Mouse (Mus musculus) ZHBTc4 (cell line): ENCODE results near the gene Dusp22.
A peak's percentile ranks its signal among the peaks of the same experiment; 100 is the strongest.

ENCODE experiments used
- DNase-seq: peaks from one replicate; pipeline ENCODE4 v3.0.0-alpha.2; 2011; ENCODE audit warnings: low read depth, low spot score

Dusp22 gene

DNA sequence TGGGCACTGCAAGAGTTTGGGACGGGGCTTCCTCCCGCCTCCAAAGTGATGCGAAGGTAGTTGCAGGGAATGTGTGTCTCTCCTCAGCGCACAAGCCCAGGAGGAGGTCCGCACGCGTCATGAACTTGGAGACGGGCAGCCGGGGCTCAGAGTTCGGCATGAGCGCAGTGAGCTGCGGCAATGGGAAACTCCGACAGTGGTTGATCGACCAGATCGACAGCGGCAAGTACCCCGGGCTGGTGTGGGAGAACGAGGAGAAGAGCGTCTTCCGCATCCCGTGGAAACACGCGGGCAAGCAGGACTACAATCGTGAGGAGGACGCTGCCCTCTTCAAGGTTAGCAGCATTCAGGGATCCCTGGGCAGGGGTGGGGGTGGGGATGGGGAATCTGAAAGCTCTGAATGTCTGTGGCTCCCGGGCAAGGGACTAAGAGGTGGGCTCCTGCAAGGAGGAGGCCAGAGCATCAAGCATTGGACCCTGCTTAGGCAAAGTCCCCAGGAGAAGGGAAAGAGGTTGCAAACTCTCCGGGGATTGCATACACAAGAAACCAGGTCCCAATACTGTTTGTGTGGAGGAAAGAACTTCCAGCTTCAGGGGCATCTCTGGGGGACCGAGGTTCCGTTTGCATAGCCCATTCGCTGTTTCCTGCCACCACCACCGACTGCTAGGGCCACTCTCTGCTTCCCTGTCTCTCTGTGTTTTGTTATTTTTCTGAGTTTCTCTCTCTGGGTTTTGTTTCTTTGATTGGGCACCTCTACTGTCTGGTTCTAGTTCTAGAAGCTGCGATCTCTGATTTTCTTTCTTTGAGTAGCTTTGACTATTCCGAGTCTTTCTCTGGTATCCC lies 90.9 kb downstream of the Dusp22 start:
- peak; percentile 43 for DNase-seq

DNA sequence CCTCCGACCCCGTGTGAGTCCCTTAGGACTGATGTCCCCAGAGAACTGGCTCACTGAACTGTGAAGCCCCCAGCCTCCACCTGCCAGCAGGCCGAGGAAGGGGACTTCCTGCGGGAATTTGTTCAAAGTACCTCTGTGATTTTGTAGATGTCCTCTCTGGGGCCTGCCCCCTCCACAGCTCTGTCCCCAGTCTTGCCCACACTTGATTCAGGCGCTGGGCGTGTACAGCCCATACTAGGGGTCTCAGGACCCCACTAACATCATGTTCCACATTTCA lies 91.4 kb downstream of the Dusp22 start:
- no peak for DNase-seq

- DNase-seq, result no peak
Observed at GRCm38 (mm10) chr13:30752581-30753187, 92.9 kb downstream of the Dusp22 start.

DNA sequence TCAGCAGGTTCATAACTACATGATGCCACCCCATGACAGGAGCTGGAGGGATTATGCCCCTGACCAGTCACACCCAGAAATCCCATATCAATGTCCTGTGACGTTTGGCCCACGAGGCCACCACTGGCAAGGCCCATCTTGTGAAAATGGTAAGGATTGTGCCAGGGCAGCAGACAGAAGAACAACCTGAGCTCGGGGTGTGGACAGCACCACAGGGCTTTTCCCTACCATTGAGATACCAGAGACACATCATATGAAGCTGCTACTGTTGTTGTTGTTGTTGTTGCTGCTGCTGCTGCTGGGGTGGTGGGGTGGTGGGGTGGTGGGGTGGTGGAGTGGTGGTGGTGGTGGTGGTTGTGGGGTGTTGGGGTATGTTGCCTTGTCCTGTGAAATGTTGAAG lies 93.6 kb downstream of the Dusp22 start:
- DNase-seq, result no peak

DNA sequence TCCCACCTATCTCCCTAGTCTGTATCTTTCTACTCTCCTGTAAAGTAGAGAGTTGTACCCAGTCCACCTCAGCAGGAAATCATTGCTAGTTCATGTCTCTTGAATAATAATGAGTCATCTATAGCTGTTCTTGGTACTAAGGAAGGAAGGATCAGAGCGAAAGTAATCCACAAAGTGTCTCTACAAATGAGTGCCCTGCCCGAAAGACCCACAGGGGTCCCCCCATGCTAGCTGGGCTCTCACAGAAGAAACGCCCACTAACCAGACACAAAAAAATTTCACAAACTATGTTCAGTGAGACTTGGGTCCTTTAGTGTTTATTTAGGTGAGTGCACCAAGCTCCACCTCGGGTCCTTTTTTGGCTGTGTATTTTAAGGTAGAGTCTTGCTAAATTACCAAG lies 94.3 kb downstream of the Dusp22 start:
- no peak for DNase-seq

GRCm38 (mm10) chr13:30754825-30755476 lies 95.2 kb downstream of the Dusp22 start:
- DNase-seq, result no peak

GRCm38 (mm10) chr13:30755577-30755976 lies 95.8 kb downstream of the Dusp22 start:
- no peak for DNase-seq

DNA sequence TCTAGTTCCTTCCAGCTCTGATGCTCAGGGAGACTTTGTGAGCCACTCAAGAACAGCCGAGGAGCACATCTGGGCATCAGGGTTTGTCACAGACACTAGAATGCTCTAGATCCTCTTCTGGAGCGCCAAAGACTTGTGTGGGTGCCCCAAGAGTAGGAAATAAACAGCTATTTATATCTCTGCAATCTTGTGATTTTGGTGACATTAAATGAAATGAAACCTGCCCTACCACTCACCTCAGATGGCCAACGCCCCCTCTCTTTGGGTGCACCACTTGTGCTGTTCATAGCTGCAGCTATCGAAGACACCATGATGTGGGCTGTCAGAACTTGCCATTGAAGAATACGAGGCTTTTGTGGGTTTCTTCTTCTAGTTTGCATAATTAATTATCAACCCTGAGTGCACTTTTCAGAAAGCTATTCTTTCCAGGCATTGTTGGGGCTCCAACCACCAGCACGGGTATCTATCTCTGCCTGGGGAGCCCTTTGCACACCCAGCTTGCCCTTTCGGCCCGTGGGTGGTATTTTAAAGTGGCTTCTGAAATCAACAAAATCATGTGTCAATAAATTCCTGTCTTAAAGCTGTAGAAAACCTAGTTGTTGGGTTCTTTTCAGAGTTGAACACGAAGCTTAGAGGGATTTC lies 96.3 kb downstream of the Dusp22 start:
- DNase-seq, result no peak

DNA sequence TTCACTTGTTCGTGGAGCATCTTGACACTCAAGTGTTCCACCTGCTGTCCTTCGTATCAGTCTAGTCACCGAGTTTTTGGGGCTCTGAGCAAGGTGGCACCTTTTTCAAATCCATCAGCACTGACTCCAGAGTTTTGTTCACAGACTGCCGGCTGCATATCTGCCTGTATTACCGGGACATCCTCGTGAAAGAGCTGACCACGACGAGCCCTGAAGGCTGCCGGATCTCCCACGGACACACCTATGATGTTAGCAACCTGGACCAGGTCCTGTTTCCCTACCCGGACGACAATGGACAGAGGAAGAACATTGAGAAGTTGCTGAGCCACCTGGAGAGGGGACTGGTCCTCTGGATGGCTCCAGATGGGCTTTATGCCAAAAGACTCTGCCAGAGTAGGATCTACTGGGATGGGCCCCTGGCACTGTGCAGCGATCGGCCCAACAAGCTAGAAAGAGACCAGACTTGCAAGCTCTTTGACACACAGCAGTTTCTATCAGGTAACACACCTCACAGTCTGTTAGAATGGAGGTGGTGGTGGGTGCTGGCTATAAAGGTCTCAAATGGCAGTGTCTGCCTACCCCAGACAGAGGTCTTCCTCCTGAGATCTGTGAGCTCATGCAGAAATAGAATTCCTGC lies 97.6 kb downstream of the Dusp22 start:
- no peak for DNase-seq

DNA sequence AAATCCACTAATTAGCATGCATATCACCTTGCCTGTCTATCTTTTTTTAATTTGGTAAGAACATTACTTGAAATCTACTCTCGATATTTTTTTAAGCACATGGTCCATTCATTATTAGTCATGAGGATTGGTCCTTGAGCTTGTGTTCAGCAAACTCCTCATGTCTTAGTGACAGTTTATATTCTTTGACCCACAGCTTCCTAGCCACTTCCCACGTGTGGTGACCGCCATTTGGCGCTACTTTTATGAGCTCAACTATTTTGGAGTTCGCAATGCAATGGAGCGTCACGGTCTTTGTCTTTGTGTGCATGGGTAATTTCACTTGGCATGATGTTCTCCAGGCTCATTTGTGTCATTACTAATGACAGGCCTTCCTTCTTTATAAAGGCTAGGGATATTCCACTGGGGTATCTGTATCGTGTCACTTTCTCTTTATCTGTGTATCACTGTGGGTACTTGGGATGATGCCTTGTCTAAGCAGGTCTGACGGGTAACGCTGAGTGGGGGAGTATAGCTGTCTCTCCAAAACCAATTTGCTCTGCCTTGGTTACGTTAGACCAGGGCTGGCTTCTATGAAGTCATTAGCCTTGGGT lies 99.1 kb downstream of the Dusp22 start:
- no peak for DNase-seq

- DNase-seq, result no peak
Observed at GRCm38 (mm10) chr13:30760374-30761090, 100.7 kb downstream of the Dusp22 start.
